Mouse (Mus musculus) thymus, postnatal 14 days (tissue): Measurements from ENCODE around the gene Calhm5.
A peak's percentile ranks its signal among the peaks of the same experiment; 100 is the strongest.

Source experiments
- DNase-seq: peaks from one replicate; pipeline ENCODE4 v3.0.0; 2021

The Calhm5 gene

GRCm38 (mm10) chr10:34096418-34096883, at the start of gene Calhm5:
Gene Calhm5 (minus strand): TSS chr10:34096519.
- peak; percentile 8 for DNase-seq

GRCm38 (mm10) chr10:34141693-34142092, 45.4 kb upstream of the Calhm5 start:
- DNase-seq: no peak

- DNase-seq: no peak
Measured at GRCm38 (mm10) chr10:34139768-34140167, 43.4 kb upstream of the Calhm5 start.

GRCm38 (mm10) chr10:34138027-34138426, 41.7 kb upstream of the Calhm5 start:
- no peak for DNase-seq

GRCm38 (mm10) chr10:34136432-34136831, 40.1 kb upstream of the Calhm5 start:
- no peak for DNase-seq

- DNase-seq: no peak
Measured at GRCm38 (mm10) chr10:34131356-34131755, 35.0 kb upstream of the Calhm5 start.

- no peak for DNase-seq
Measured at GRCm38 (mm10) chr10:34128391-34128790, 32.1 kb upstream of the Calhm5 start.

- peak; percentile 61 for DNase-seq
Measured at GRCm38 (mm10) chr10:34127392-34128378, 31.4 kb upstream of the Calhm5 start, which contains the start of gene Calhm6. Gene Calhm6 (minus strand): TSS chr10:34127984.

GRCm38 (mm10) chr10:34118421-34118820, 22.1 kb upstream of the Calhm5 start:
- no peak for DNase-seq

GRCm38 (mm10) chr10:34117770-34118169, 21.5 kb upstream of the Calhm5 start:
- DNase-seq: no peak

- no peak for DNase-seq
Measured at GRCm38 (mm10) chr10:34117131-34117530, 20.8 kb upstream of the Calhm5 start.

GRCm38 (mm10) chr10:34111964-34112738, 15.8 kb upstream of the Calhm5 start:
- no peak for DNase-seq

- peak; percentile 32 for DNase-seq
Measured at GRCm38 (mm10) chr10:34110863-34111465, 14.6 kb upstream of the Calhm5 start.

- no peak for DNase-seq
Measured at GRCm38 (mm10) chr10:34095964-34096363, 355 bp downstream of the Calhm5 start.

GRCm38 (mm10) chr10:34095147-34095546, 1.2 kb downstream of the Calhm5 start:
- no peak for DNase-seq

GRCm38 (mm10) chr10:34091888-34092287, 4.4 kb downstream of the Calhm5 start:
- DNase-seq: no peak

- DNase-seq: no peak
Measured at GRCm38 (mm10) chr10:34090481-34090880, 5.8 kb downstream of the Calhm5 start.

GRCm38 (mm10) chr10:34089517-34089916, 6.8 kb downstream of the Calhm5 start:
- DNase-seq: no peak

GRCm38 (mm10) chr10:34088515-34088914, 7.8 kb downstream of the Calhm5 start:
- no peak for DNase-seq

GRCm38 (mm10) chr10:34086514-34086913, 9.8 kb downstream of the Calhm5 start:
- DNase-seq: no peak

- DNase-seq: no peak
Measured at GRCm38 (mm10) chr10:34074522-34075200, 21.7 kb downstream of the Calhm5 start.

- DNase-seq: no peak
Measured at GRCm38 (mm10) chr10:34071650-34072049, 24.7 kb downstream of the Calhm5 start.
